Mouse (Mus musculus): Measurements from ENCODE around the gene Fam117b. TPM values are rescaled to one million over a fixed set of nuclear protein-coding genes. Genes with fewer than 3 reads are reported as not detected.

The Fam117b gene
- polyA plus RNA-seq, 1 experiment from 2014 or later, result 15.7 TPM

- Histone ChIP-seq H3K9me3 (replicated peaks) (no peaks in the 10 kb centered on the region), H3K4me1 (no peaks in the 10 kb centered on the region)
- 91% methylated on average over 10 of the region's 10 CpGs for WGBS
Measured at GRCm38 (mm10) chr1:60007337-60007736, 94.5 kb downstream of the Fam117b start.

GRCm38 (mm10) chr1:60008743-60009142 lies 95.9 kb downstream of the Fam117b start:
- Histone ChIP-seq H3K9me3 (replicated peaks) (no peaks in the 10 kb centered on the region), H3K4me1 (no peaks in the 10 kb centered on the region), H3K27ac (no peak overlapping the region), H3K36me3 (ENCODE audit: poor library complexity, severe bottlenecking) (no peaks in the 10 kb centered on the region), H3K9ac (no peak overlapping the region), H3K4me2 (no peak overlapping the region), H3K27me3 (no peaks in the 10 kb centered on the region), H3K4me3 (no peak overlapping the region)
- 70% methylated on average over 2 of the region's 2 CpGs for WGBS
- no peak for ATAC-seq

More at GRCm38 (mm10) chr1:60007337-60007736, 94.5 kb downstream of the Fam117b start:
- Histone ChIP-seq H3K4me3 (no peak overlapping the region), H3K9ac (no peak overlapping the region), H3K36me3 (ENCODE audit: poor library complexity, severe bottlenecking) (no peaks in the 10 kb centered on the region), H3K27ac (no peak overlapping the region), H3K4me2 (no peak overlapping the region), H3K27me3 (no peaks in the 10 kb centered on the region)
- no peak for ATAC-seq

- Histone ChIP-seq H3K36me3 (ENCODE audit: poor library complexity, severe bottlenecking) (no peaks in the 10 kb centered on the region), H3K9ac (no peak overlapping the region), H3K4me3 (no peak overlapping the region), H3K9me3 (replicated peaks) (no peaks in the 10 kb centered on the region), H3K27me3 (no peaks in the 10 kb centered on the region), H3K4me1 (no peaks in the 10 kb centered on the region), H3K27ac (no peak overlapping the region), H3K4me2 (no peak overlapping the region)
- ATAC-seq, result no peak
- 93% methylated on average over 10 of the region's 10 CpGs for WGBS
Measured at GRCm38 (mm10) chr1:60013779-60014178, 101.0 kb downstream of the Fam117b start.

GRCm38 (mm10) chr1:60015511-60015910 lies 102.7 kb downstream of the Fam117b start:
- H3K4me1 ChIP-seq, result no peaks in the 10 kb centered on the region
- no peak overlapping the region for H3K4me2 ChIP-seq
- no peaks in the 10 kb centered on the region for H3K9me3 ChIP-seq (replicated peaks)
- ATAC-seq, result no peak
- no peaks in the 10 kb centered on the region for H3K36me3 ChIP-seq (ENCODE audit: poor library complexity, severe bottlenecking)
- WGBS, result 88% methylated on average over 6 of the region's 6 CpGs
- H3K27me3 ChIP-seq, result no peaks in the 10 kb centered on the region
- no peak overlapping the region for H3K9ac ChIP-seq
- H3K4me3 ChIP-seq, result no peak overlapping the region
- H3K27ac ChIP-seq, result no peak overlapping the region

DNA sequence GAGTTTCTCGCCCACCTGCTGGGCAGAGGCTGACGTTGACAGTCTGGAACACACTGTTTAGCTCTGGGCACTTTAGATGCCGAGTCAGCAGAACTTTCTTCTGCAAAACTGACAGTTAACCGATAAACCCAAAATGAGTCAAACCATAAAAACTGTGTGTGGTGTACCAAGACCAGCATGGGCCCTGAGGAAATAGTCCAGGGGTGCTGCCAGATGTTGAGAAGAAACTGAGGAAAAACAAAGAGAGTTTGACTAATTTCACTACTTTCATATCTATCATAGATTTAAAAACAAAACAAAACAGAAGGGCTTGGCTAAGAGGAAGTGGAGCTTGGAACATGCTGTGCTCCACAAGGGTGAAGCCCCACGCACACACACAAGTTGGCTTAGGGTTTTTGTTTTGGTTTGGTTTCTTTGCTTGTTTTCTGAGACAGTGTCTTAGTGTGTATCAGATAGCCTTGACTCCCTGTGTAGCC lies 103.4 kb downstream of the Fam117b start:
- ATAC-seq, result no peak
- Histone ChIP-seq H3K27me3 (no peaks in the 10 kb centered on the region), H3K36me3 (ENCODE audit: poor library complexity, severe bottlenecking) (no peaks in the 10 kb centered on the region), H3K4me3 (no peak overlapping the region), H3K4me2 (no peak overlapping the region), H3K9ac (no peak overlapping the region), H3K27ac (no peak overlapping the region), H3K9me3 (replicated peaks) (no peaks in the 10 kb centered on the region), H3K4me1 (no peaks in the 10 kb centered on the region)
- 78% methylated on average over 5 of the region's 5 CpGs for WGBS

DNA sequence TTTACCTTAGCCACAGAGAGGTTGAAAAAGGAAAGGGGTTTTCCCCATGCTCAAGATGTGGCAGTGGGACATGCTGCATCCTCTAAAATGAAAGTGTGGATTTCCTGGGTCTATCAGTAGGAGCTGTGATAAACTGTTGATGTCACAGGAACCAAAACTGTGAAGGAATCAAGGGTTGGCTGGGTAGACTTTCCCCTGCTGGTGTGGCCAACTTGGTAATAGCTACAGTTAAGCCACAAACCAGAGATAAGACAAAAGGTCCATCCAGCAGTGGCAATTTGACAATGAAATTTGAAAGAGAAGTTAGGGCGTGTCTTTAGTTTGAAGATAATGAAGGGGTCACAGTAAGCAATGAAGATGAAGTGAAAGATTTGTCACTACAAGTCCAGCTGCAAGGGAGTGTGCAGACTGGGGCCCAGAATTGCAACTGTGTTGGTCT lies 104.2 kb downstream of the Fam117b start:
- ATAC-seq, result no peak
- no peaks in the 10 kb centered on the region for H3K27me3 ChIP-seq
- no peak overlapping the region for H3K4me3 ChIP-seq
- 96% methylated on average over 1 of the region's 1 CpGs for WGBS
- H3K27ac ChIP-seq, result no peak overlapping the region
- no peak overlapping the region for H3K9ac ChIP-seq
- H3K4me1 ChIP-seq, result no peaks in the 10 kb centered on the region
- H3K36me3 ChIP-seq (ENCODE audit: poor library complexity, severe bottlenecking), result no peaks in the 10 kb centered on the region
- no peak overlapping the region for H3K4me2 ChIP-seq
- H3K9me3 ChIP-seq (replicated peaks), result no peaks in the 10 kb centered on the region

Other genes starting within 250 kb of the Fam117b start
- 523 and 549 TPM in 2 replicates for gene Sumo1, start 242.2 kb upstream of the Fam117b start, polyA plus RNA-seq (2015; fragmentation: Nextera tagmentation; extraction: Ambion mirVana)
- gene Nop58, start 228.0 kb upstream of the Fam117b start, polyA plus RNA-seq (2015; fragmentation: Nextera tagmentation; extraction: Ambion mirVana), result 226 and 246 TPM in 2 replicates
- gene Bmpr2, start 149.6 kb upstream of the Fam117b start, polyA plus RNA-seq (2015; fragmentation: Nextera tagmentation; extraction: Ambion mirVana), result 12.4 and 12.6 TPM in 2 replicates
- gene Ica1l, start 130.2 kb downstream of the Fam117b start, polyA plus RNA-seq (2015; fragmentation: Nextera tagmentation; extraction: Ambion mirVana), result 11.4 and 13.4 TPM in 2 replicates
- 6.6 and 6.9 TPM in 2 replicates for gene Carf, start 185.2 kb downstream of the Fam117b start, polyA plus RNA-seq (2015; fragmentation: Nextera tagmentation; extraction: Ambion mirVana)
- 50.8 and 54.0 TPM in 2 replicates for gene Wdr12, start 185.6 kb downstream of the Fam117b start, polyA plus RNA-seq (2015; fragmentation: Nextera tagmentation; extraction: Ambion mirVana)